ENCODE assay signal across 8 mouse cellular contexts in the genomic region with DNA sequence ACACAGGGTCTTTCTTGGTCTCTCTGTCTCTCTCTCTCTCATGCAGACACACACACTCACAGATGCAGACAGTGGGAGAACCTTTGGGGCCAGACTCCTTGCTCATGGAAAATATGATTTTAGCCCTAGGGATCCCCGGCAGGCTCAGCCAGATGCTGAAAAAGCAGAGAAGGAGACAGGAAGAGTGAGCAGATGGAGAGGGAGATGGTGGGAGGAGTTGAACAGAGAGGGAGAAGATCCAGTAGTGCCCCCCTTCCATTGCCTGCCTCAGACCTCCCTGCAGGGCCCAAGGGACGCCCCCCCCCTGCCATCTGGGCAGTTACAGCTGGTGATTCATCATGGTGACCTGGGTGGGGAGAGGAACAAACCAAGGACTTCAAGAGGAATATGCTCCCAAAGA. TPM values are rescaled to one million over a fixed set of nuclear protein-coding genes. Genes with fewer than 3 reads are reported as not detected.
DNase-seq lines count a peak whose midpoint lies in the region; ATAC-seq lines count a peak whose summit lies in the region.

No protein-coding gene starts in this region.

- peaks cover 41% of the 10 kb centered on the region for H3K36me3 ChIP-seq in forebrain, embryonic 12.5 days (replicated peaks)
- H3K36me3 ChIP-seq in forebrain, embryonic 16.5 days (ENCODE audit: control insufficient read depth, insufficient read depth), result no peaks in the 10 kb centered on the region
- peaks cover 55% of the 10 kb centered on the region for H3K36me3 ChIP-seq in heart, embryonic 13.5 days
- H3K36me3 ChIP-seq in limb, embryonic 12.5 days, result peaks cover 83% of the 10 kb centered on the region

- H3K9ac ChIP-seq in forebrain, embryonic 12.5 days, result no peak overlapping the region
- no peak overlapping the region for H3K9ac ChIP-seq in forebrain, embryonic 16.5 days (replicated peaks; ENCODE audit: low read depth, low read length)
- H3K9ac ChIP-seq in heart, embryonic 13.5 days, result peak overlapping the region; percentile 56
- H3K9ac ChIP-seq in limb, embryonic 12.5 days (replicated peaks), result peak overlapping the region; percentile 46; the same call in 1 of the 2 replicates

- ATAC-seq in forebrain, embryonic 12.5 days (ENCODE audit: low FRiP score), result no peak
- no peak for ATAC-seq in forebrain, embryonic 16.5 days
- ATAC-seq in heart, embryonic 13.5 days (ENCODE audit: extremely low read depth, insufficient number of reproducible peaks, low FRiP score, low TSS enrichment), result no peak
- ATAC-seq in limb, embryonic 12.5 days (ENCODE audit: insufficient number of reproducible peaks, insufficient read depth, low FRiP score, low TSS enrichment, low read depth), result no peak

- DNase-seq in NIH3T3 (ENCODE audit: low read depth), result peak; percentile 84
- no peak for DNase-seq in spleen, adult 12 weeks (ENCODE audit: low spot score)
- DNase-seq in kidney, postnatal 4 days, result no peak
- DNase-seq in kidney, adult 9 months, result no peak

- 85% methylated on average over 2 of the region's 2 CpGs for WGBS in forebrain, embryonic 12.5 days
- 72% methylated on average over 2 of the region's 2 CpGs for WGBS in forebrain, embryonic 16.5 days
- WGBS in heart, embryonic 13.5 days, result 51% methylated on average over 2 of the region's 2 CpGs
- 46% methylated on average over 2 of the region's 2 CpGs for WGBS in limb, embryonic 12.5 days

- H3K4me1 ChIP-seq in forebrain, embryonic 12.5 days, result peaks cover 9% of the 10 kb centered on the region
- H3K4me1 ChIP-seq in forebrain, embryonic 16.5 days (replicated peaks; ENCODE audit: control insufficient read depth, insufficient read depth, low read length), result peaks cover 9% of the 10 kb centered on the region
- H3K4me1 ChIP-seq in heart, embryonic 13.5 days, result peaks cover 57% of the 10 kb centered on the region
- peaks cover 61% of the 10 kb centered on the region for H3K4me1 ChIP-seq in limb, embryonic 12.5 days (replicated peaks)

- peak overlapping the region; percentile 26; the same call in 1 of the 2 replicates for H3K27ac ChIP-seq in forebrain, embryonic 12.5 days
- no peak overlapping the region for H3K27ac ChIP-seq in forebrain, embryonic 16.5 days (ENCODE audit: low read length)
- H3K27ac ChIP-seq in heart, embryonic 13.5 days (replicated peaks), result peak overlapping the region; percentile 87
- H3K27ac ChIP-seq in limb, embryonic 12.5 days, result peak overlapping the region; percentile 93

- H3K4me2 ChIP-seq in forebrain, embryonic 12.5 days, result no peak overlapping the region
- no peak overlapping the region for H3K4me2 ChIP-seq in forebrain, embryonic 16.5 days (ENCODE audit: low read length)
- peak overlapping the region; percentile 59 for H3K4me2 ChIP-seq in heart, embryonic 13.5 days
- peak overlapping the region; percentile 85 for H3K4me2 ChIP-seq in limb, embryonic 12.5 days

- no peaks in the 10 kb centered on the region for H3K27me3 ChIP-seq in forebrain, embryonic 12.5 days
- no peaks in the 10 kb centered on the region for H3K27me3 ChIP-seq in forebrain, embryonic 16.5 days (replicated peaks; ENCODE audit: control insufficient read depth, insufficient read depth, low read length)
- H3K27me3 ChIP-seq in heart, embryonic 13.5 days (replicated peaks), result peaks cover under 1% of the 10 kb centered on the region; the same call in 1 of the 2 replicates
- H3K27me3 ChIP-seq in limb, embryonic 12.5 days, result no peaks in the 10 kb centered on the region

- no peaks in the 10 kb centered on the region for H3K9me3 ChIP-seq in forebrain, embryonic 12.5 days
- H3K9me3 ChIP-seq in forebrain, embryonic 16.5 days (ENCODE audit: control insufficient read depth, low read length), result no peaks in the 10 kb centered on the region
- H3K9me3 ChIP-seq in heart, embryonic 13.5 days, result no peaks in the 10 kb centered on the region
- H3K9me3 ChIP-seq in limb, embryonic 12.5 days, result no peaks in the 10 kb centered on the region

- no peak overlapping the region for H3K4me3 ChIP-seq in forebrain, embryonic 12.5 days (replicated peaks)
- H3K4me3 ChIP-seq in forebrain, embryonic 16.5 days (replicated peaks; ENCODE audit: low read length), result no peak overlapping the region
- H3K4me3 ChIP-seq in heart, embryonic 13.5 days, result no peak overlapping the region
- H3K4me3 ChIP-seq in limb, embryonic 12.5 days (replicated peaks), result 0 out of 2 replicates have a peak overlapping the region, but pooled peaks have one; percentile 97

RNA-seq across cellular contexts. Expression of gene Igfbp4, which starts 6.6 kb away (rescaled TPM):
- 214 and 247 TPM in 2 replicates for polyA plus RNA-seq in forebrain, embryonic 12.5 days (2016; fragmentation: Nextera tagmentation; extraction: Ambion mirVana)
- polyA plus RNA-seq in forebrain, embryonic 16.5 days (2015; fragmentation: Nextera tagmentation; extraction: Ambion mirVana), result 147 and 167 TPM in 2 replicates
- 371 and 397 TPM in 2 replicates for polyA plus RNA-seq in heart, embryonic 13.5 days (2015; fragmentation: Nextera tagmentation; extraction: Ambion mirVana)
- polyA plus RNA-seq in limb, embryonic 12.5 days (2016; fragmentation: Nextera tagmentation; extraction: Ambion mirVana), result 1,037 and 1,115 TPM in 2 replicates

RNA-seq across cellular contexts. Expression of gene Top2a, which starts 23.7 kb away (rescaled TPM):
- polyA plus RNA-seq in forebrain, embryonic 12.5 days (2016; fragmentation: Nextera tagmentation; extraction: Ambion mirVana), result 355 and 367 TPM in 2 replicates
- 97.6 and 121 TPM in 2 replicates for polyA plus RNA-seq in forebrain, embryonic 16.5 days (2015; fragmentation: Nextera tagmentation; extraction: Ambion mirVana)
- 158 and 170 TPM in 2 replicates for polyA plus RNA-seq in heart, embryonic 13.5 days (2015; fragmentation: Nextera tagmentation; extraction: Ambion mirVana)
- 347 and 362 TPM in 2 replicates for polyA plus RNA-seq in limb, embryonic 12.5 days (2016; fragmentation: Nextera tagmentation; extraction: Ambion mirVana)

RNA-seq across cellular contexts. Expression of gene Tns4, which starts 41.5 kb away (rescaled TPM):
- polyA plus RNA-seq in forebrain, embryonic 12.5 days (2016; fragmentation: Nextera tagmentation; extraction: Ambion mirVana), result 0.04 and 0.29 TPM in 2 replicates
- polyA plus RNA-seq in forebrain, embryonic 16.5 days (2015; fragmentation: Nextera tagmentation; extraction: Ambion mirVana), result not detected in 2 replicates
- polyA plus RNA-seq in heart, embryonic 13.5 days (2015; fragmentation: Nextera tagmentation; extraction: Ambion mirVana), result 0.15 and 0.21 TPM in 2 replicates
- polyA plus RNA-seq in limb, embryonic 12.5 days (2016; fragmentation: Nextera tagmentation; extraction: Ambion mirVana), result 0.65 and 0.73 TPM in 2 replicates

Comparison
In these comparisons a context has a peak if more than half of its experiments do, and no peak if none do; other contexts are left out.
1. H3K4me2 ChIP-seq: peak in heart, embryonic 13.5 days (single experiment) and limb, embryonic 12.5 days (single experiment); none in forebrain, embryonic 12.5 days (single experiment) and forebrain, embryonic 16.5 days (single experiment).
2. H3K9ac ChIP-seq: peak in heart, embryonic 13.5 days (single experiment) and limb, embryonic 12.5 days (single experiment); none in forebrain, embryonic 12.5 days (single experiment) and forebrain, embryonic 16.5 days (single experiment).